Mouse (Mus musculus): ENCODE data around the gene Nobox.

The Nobox gene

GRCm38 (mm10) chr6:43309454-43309853 lies at the start of gene Nobox:
Gene Nobox (minus strand): TSS chr6:43309554.
- DNase-seq = no peak

GRCm38 (mm10) chr6:43354562-43355241 lies 45.3 kb upstream of the Nobox start:
- no peak for DNase-seq

- no peak for DNase-seq
Measured at GRCm38 (mm10) chr6:43353446-43353845, 44.1 kb upstream of the Nobox start.

- no peak for DNase-seq
Measured at GRCm38 (mm10) chr6:43349083-43349482, 39.7 kb upstream of the Nobox start.

- DNase-seq = no peak
Measured at GRCm38 (mm10) chr6:43347637-43348036, 38.3 kb upstream of the Nobox start.

GRCm38 (mm10) chr6:43343006-43343405 lies 33.7 kb upstream of the Nobox start:
- DNase-seq = no peak

GRCm38 (mm10) chr6:43342386-43342785 lies 33.0 kb upstream of the Nobox start:
- no peak for DNase-seq

- DNase-seq = no peak
Measured at GRCm38 (mm10) chr6:43338804-43339203, 29.4 kb upstream of the Nobox start.

- no peak for DNase-seq
Measured at GRCm38 (mm10) chr6:43337491-43337961, 28.2 kb upstream of the Nobox start.

GRCm38 (mm10) chr6:43335619-43336234 lies 26.4 kb upstream of the Nobox start:
- no peak for DNase-seq

- DNase-seq = no peak
Measured at GRCm38 (mm10) chr6:43333479-43333878, 24.1 kb upstream of the Nobox start.

GRCm38 (mm10) chr6:43312961-43313656 lies 3.8 kb upstream of the Nobox start:
- no peak for DNase-seq

GRCm38 (mm10) chr6:43312546-43312945 lies 3.2 kb upstream of the Nobox start:
- no peak for DNase-seq

- DNase-seq = no peak
Measured at GRCm38 (mm10) chr6:43310071-43310470, 717 bp upstream of the Nobox start.

- no peak for DNase-seq
Measured at GRCm38 (mm10) chr6:43297508-43297850, 11.9 kb downstream of the Nobox start.

- no peak for DNase-seq
Measured at GRCm38 (mm10) chr6:43296798-43297507, 12.4 kb downstream of the Nobox start.

- no peak for DNase-seq
Measured at GRCm38 (mm10) chr6:43295908-43296307, 13.4 kb downstream of the Nobox start.

- DNase-seq = no peak
Measured at GRCm38 (mm10) chr6:43293175-43293574, 16.2 kb downstream of the Nobox start.

GRCm38 (mm10) chr6:43292471-43293076 lies 16.8 kb downstream of the Nobox start:
- no peak for DNase-seq

GRCm38 (mm10) chr6:43292041-43292440 lies 17.3 kb downstream of the Nobox start:
- no peak for DNase-seq

- DNase-seq = no peak
Measured at GRCm38 (mm10) chr6:43280481-43280880, 28.9 kb downstream of the Nobox start.

GRCm38 (mm10) chr6:43278247-43278646 lies 31.1 kb downstream of the Nobox start:
- DNase-seq = no peak

- DNase-seq = no peak
Measured at GRCm38 (mm10) chr6:43274123-43274522, 35.2 kb downstream of the Nobox start.
